Mouse (Mus musculus) cortical plate, adult 2 months (tissue): ENCODE data around the gene Apoc2.

Experiments used
- CTCF ChIP-seq: fragments of 200-500 bp; IDR thresholded peaks from 2 replicates; pipeline ENCODE4 v1.5.1; 2011; ENCODE audit warnings: mild to moderate bottlenecking, control low read depth, low read length; ENCODE audit not compliant: insufficient read depth; ENCODE audit errors: extremely low read depth
- POLR2A ChIP-seq: fragments of 200-500 bp; IDR thresholded peaks from 2 replicates; pipeline ENCODE4 v1.6.1; 2011; ENCODE audit warnings: mild to moderate bottlenecking, low read length, control low read depth; ENCODE audit not compliant: insufficient read depth; ENCODE audit errors: extremely low read depth

- TF ChIP-seq POLR2A (no peak), CTCF (no peak)
These were observed 14.4 kb upstream of the Apoc2 start, which contains the start of gene Apoc1 for GRCm38 (mm10) chr7:19691873-19692865.
